In the genomic region with DNA sequence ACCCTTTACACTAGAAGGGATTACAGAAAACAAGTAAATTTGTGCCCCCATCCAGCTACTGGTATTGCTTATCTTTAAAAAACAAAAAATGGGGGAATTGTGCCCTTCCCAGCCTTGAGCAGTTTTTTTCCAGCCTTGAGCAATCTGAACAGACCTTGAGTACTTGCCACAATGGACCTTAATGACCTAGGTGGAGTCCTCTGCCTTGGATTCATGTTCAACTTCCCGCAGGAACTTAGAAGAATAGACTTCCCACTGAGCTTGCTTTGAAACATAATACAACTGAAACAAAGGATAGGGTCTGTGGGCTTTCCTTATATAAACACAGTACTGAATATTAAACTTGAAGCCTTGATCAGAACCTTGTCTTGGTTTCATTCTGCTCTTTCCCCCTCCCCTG, we compare ENCODE assay signal across 20 mouse cellular contexts.
DNase-seq lines count a peak whose midpoint lies in the region.
"Had no signal": no experiment of that assay in that cellular context is flagged by ENCODE, and none has a peak within 500 bp of the region (broad histone marks: within the 10 kb centered on the region; RNA-seq: fewer than 3 reads in every experiment).

No protein-coding gene starts in this region.

- DNase-seq in ES-CJ7 (ENCODE audit: low read depth, low spot score) (peak; percentile 61), R1 (ENCODE audit: low read depth, low spot score) (peak; percentile 77), ZHBTc4 (ENCODE audit: low read depth, low spot score) (peak; percentile 68), MN1 (ENCODE audit: low spot score) (no peak)
- DNase-seq in layer of hippocampus, postnatal 14 days (ENCODE audit: low spot score in 2 of 2) = no peak
- DNase-seq in gastrocnemius, postnatal 4 days (ENCODE audit: low spot score in 2 of 2) = no peak
- DNase-seq: adrenal gland, adult 2 months; adrenal gland, adult 8-10 months; adrenal gland, postnatal 10 days; adrenal gland, postnatal 14 days; adrenal gland, postnatal 25 days; adrenal gland, postnatal 36 days; B cell, adult 2 months; cerebellum, adult 11 months; cerebellum, adult 11-12 months; cerebellum, adult 18-20 months; cerebellum, adult 2 months; cerebellum, adult 8-10 months; cerebellum, adult 9-10 months; cerebellum, adult 9-11 months had no signal

Comparison
In these comparisons a context has a peak if more than half of its experiments do, and no peak if none do; other contexts are left out.
1. DNase-seq: peak in ES-CJ7 (single experiment), R1 (single experiment) and ZHBTc4 (single experiment); none in layer of hippocampus, postnatal 14 days (0 of 2), gastrocnemius, postnatal 4 days (0 of 2) and MN1 (single experiment).